Mouse (Mus musculus) forebrain, embryonic 14.5 days (tissue): ENCODE measurements around the gene Zc2hc1b. TPM values are rescaled to one million over a fixed set of nuclear protein-coding genes. Genes with fewer than 3 reads are reported as not detected.
A peak's percentile ranks its signal among the peaks of the same experiment; 100 is the strongest.

Source experiments
- ATAC-seq: fragments of 200-750 bp; cut with Nextera tagmentation; 2 replicates; pipeline ENCODE4 v1.8.0; 2017; ENCODE audit warnings: mild to moderate bottlenecking, moderate library complexity
- DNase-seq: peaks from one replicate; pipeline ENCODE4 v3.0.0-alpha.2; 2015; ENCODE audit warnings: low spot score
- H3K27ac ChIP-seq: fragments of 300-500 bp; sonication (generic); 2 replicates; pipeline ENCODE4 v1.5.1; 2014; ENCODE audit warnings: low read depth, mild to moderate bottlenecking, control low read depth, low read length, moderate library complexity
- H3K27me3 ChIP-seq: fragments of 300-500 bp; sonication (generic); replicated peaks from 2 replicates; pipeline ENCODE4 v1.6.1; 2014; ENCODE audit warnings: low read length, control low read depth, mixed read lengths; ENCODE audit not compliant: control insufficient read depth, insufficient read depth
- H3K36me3 ChIP-seq: fragments of 300-500 bp; sonication (generic); 2 replicates; pipeline ENCODE4 v1.6.1; 2014; ENCODE audit warnings: low read length, control low read depth; ENCODE audit not compliant: control insufficient read depth, insufficient read depth
- H3K4me1 ChIP-seq: fragments of 300-500 bp; sonication (generic); 2 replicates; pipeline ENCODE4 v1.6.1; 2014; ENCODE audit warnings: antibody characterized with exemption, low read length, control low read depth; ENCODE audit not compliant: control insufficient read depth, insufficient read depth
- H3K4me2 ChIP-seq: fragments of 300-500 bp; sonication (generic); 2 replicates; pipeline ENCODE4 v1.6.1; 2014; ENCODE audit warnings: mild to moderate bottlenecking, control low read depth, low read length
- H3K4me3 ChIP-seq: fragments of 300-500 bp; sonication (generic); 2 replicates; pipeline ENCODE4 v1.5.1; 2014; ENCODE audit warnings: low read depth, low read length, control low read depth
- H3K9ac ChIP-seq: fragments of 300-500 bp; sonication (generic); 2 replicates; pipeline ENCODE4 v1.6.1; 2014; ENCODE audit warnings: mild to moderate bottlenecking, low read length, control low read depth, moderate library complexity
- H3K9me3 ChIP-seq: fragments of 300-500 bp; sonication (generic); replicated peaks from 2 replicates; pipeline ENCODE4 v1.6.1; 2016; ENCODE audit warnings: low read length, control low read depth, mixed read lengths; ENCODE audit not compliant: control insufficient read depth
- WGBS: fragments of 180-500 bp; shearing (Covaris S2); extraction: QIAGEN DNeasy Blood & Tissue Kit; methylation state at CpG from one replicate; pipeline ENCODE4 v1.1.7; 2014; 5-methylcytosine and 5-hydroxymethylcytosine counted together
- polyA plus RNA-seq: library from polyadenylated mRNA; unstranded; fragments of >200 nt; fragmentation: Nextera tagmentation; extraction: Ambion mirVana; gene quantifications from 2 replicates; pipeline ENCODE4 v1.2.1, GENCODE M21; 2014

The Zc2hc1b gene
- polyA plus RNA-seq, 1 experiment from 2014 or later = not detected

DNA sequence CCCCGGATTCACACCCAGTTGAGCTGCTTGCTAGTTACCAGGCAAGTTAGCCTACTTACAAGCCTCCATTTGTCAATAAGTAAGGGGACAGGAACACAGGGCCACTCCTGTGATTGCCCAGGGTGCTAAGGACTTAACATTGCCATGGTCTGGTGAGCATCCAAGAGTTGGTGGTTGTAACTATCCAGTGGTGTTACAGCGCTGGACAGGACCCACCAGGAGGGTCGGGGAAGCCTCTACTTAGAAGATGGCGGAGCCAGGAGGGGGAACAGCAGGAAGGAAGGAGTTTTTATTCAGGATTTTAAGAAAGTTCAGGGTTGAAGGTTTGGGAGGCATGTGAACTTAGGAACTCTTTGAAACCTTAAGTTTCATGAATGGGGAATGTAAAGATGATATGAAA is 64.2 kb downstream of the Zc2hc1b start:
- 80% methylated on average over 4 of the region's 4 CpGs for WGBS
- DNase-seq (no peak), ATAC-seq (no peak)
- Histone ChIP-seq H3K27ac (no peak overlapping the region), H3K36me3 (no peaks in the 10 kb centered on the region), H3K4me3 (no peak overlapping the region), H3K4me1 (peaks cover 58% of the 10 kb centered on the region), H3K4me2 (no peak overlapping the region), H3K9me3 (no peaks in the 10 kb centered on the region), H3K9ac (no peak overlapping the region), H3K27me3 (no peaks in the 10 kb centered on the region)

DNA sequence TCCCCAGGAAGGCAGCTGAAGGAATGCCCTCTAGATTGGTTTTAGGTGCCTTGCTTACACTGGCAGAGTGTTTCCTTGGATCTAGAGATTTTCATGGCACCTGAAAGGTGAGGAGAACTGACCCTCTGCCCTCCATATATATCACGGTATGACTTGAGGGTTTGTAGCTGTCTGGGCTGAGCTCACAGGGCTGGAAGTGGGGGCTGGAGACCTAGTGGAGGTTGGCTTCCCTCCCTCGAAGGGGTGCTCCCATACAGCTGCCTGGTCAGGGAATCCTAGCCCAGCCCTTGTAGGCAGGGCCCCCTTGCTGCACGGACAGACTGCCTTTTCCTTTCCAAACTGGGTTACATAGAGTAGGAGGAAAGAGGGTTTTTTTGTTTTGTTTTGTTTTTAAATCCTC is 65.0 kb downstream of the Zc2hc1b start:
- Histone ChIP-seq H3K27ac (no peak overlapping the region), H3K9ac (no peak overlapping the region), H3K27me3 (no peaks in the 10 kb centered on the region), H3K36me3 (no peaks in the 10 kb centered on the region), H3K4me1 (peaks cover 59% of the 10 kb centered on the region), H3K9me3 (no peaks in the 10 kb centered on the region), H3K4me3 (no peak overlapping the region), H3K4me2 (no peak overlapping the region)
- no peak for DNase-seq
- WGBS = 65% methylated on average over 3 of the region's 3 CpGs
- ATAC-seq = no peak

DNA sequence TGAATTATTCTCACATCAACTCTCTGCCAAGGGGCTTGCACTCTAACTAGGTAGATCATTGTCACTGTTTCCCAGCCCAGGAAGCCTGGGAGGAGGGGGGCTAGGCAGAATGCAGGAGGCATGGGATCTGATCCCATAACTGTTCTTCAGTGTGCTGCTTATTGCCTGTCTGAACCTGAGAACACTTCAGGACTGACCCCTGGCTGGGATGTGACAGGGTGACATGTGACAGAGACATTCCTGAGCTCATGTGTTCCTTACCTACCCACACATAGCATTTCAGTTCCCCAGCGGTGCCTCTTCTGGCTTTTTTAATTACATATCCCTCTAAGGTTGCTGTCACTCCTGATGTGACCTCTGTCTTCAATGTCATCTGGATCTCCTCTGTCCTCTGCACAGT is 68.0 kb downstream of the Zc2hc1b start:
- WGBS = 79% methylated on average over 1 of the region's 1 CpGs
- H3K27me3 ChIP-seq = no peaks in the 10 kb centered on the region
- peak overlapping the region; percentile 6; the same call in 1 of the 2 replicates for H3K27ac ChIP-seq
- H3K9me3 ChIP-seq = no peaks in the 10 kb centered on the region
- DNase-seq (no peak), ATAC-seq (no peak)
- no peaks in the 10 kb centered on the region for H3K36me3 ChIP-seq
- no peak overlapping the region for H3K4me2 ChIP-seq
- H3K9ac ChIP-seq = no peak overlapping the region
- H3K4me1 ChIP-seq = peaks cover 36% of the 10 kb centered on the region
- no peak overlapping the region for H3K4me3 ChIP-seq

DNA sequence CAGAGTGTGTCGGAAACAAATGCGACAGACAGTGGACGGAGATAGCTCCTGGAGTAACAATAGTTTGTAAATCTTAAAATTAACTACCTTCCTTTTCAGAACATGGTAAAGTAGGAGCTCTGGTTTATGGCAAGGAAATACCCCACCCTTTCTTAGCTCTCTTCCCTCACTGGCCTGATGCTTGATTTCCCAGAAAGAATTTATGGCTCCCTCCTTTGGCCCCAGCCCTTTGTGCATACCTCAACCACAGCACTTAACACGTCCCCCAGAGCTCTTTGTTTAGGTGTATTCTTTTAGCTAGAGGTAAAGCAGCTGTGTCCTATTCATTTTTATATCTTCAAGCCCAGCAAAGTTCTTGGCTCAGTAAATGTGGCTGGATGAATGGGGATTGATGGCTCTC is 69.0 kb downstream of the Zc2hc1b start:
- DNase-seq = no peak
- H3K9me3 ChIP-seq = no peaks in the 10 kb centered on the region
- H3K4me3 ChIP-seq = no peak overlapping the region
- H3K27ac ChIP-seq = peak overlapping the region; percentile 56
- H3K27me3 ChIP-seq = no peaks in the 10 kb centered on the region
- peaks cover 30% of the 10 kb centered on the region for H3K4me1 ChIP-seq
- H3K9ac ChIP-seq = no peak overlapping the region
- H3K4me2 ChIP-seq = no peak overlapping the region
- ATAC-seq = no peak
- no peaks in the 10 kb centered on the region for H3K36me3 ChIP-seq
- 4% methylated on average over 4 of the region's 4 CpGs for WGBS

DNA sequence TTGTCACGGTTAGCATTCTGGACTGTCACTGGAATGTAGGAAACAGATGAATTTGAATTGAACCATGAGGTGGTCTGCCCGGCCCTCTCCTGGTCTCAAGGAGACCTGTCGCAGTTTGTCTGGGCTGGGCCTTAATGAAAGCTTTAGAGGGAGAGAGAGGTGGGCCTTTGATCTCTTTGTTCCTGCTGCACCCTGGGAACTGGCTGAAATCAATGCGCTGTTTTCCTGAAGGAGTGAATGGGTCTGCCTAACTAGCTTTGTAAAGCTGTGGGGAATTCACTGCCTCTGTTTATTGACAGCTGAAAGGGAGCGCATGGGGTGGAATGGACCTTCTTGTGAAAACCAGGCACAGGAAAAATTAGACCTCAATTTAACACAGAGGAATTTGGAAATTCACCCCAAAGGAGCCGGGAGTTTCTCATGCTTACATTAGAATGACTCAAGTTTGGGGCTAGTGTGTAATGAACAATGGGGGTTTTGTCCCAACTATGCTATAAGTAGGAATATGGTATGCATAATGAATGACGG is 69.7 kb downstream of the Zc2hc1b start:
- DNase-seq = peak; percentile 92
- Histone ChIP-seq H3K36me3 (no peaks in the 10 kb centered on the region), H3K27ac (peak overlapping the region; percentile 56; the same call in 1 of the 2 replicates), H3K4me2 (no peak overlapping the region), H3K9ac (no peak overlapping the region), H3K9me3 (no peaks in the 10 kb centered on the region), H3K4me3 (no peak overlapping the region), H3K27me3 (no peaks in the 10 kb centered on the region), H3K4me1 (peaks cover 30% of the 10 kb centered on the region)
- WGBS = under 1% methylated on average over 7 of the region's 7 CpGs
- peak; percentile 92 for ATAC-seq

DNA sequence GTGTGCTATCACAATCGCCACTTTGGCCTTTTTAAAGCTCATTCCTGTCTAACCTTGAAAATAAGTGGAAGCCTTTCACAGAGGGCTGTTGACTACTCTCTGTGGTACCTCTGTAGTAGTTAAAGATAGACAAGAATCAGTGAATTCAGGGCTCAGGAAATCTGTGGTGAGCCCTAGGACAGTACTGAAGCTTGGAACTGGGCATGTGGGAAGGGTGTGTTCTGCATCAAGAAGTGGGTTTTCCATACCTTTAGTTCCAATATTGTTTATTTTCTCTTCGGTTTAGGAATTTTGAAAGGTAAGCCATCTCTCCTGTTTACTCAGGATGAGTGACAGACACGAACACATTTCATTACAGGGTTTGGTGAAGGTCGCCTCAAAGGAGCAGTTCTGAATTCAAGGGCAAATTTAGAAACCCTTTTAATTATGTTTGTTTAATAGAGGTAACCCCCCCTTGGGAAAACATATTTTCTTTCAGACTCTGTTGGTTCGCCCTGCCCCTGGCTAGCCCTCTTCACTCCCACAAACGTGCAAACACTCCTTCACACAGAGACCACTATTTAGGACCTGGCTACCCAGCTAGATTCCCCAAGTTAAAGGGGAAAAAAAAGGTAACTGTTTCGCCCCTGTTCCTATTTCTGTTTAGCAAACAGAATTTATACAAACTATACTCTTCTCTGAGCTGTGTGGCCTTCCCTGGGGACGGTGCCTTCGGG is 70.8 kb downstream of the Zc2hc1b start:
- H3K36me3 ChIP-seq = no peaks in the 10 kb centered on the region
- no peak overlapping the region for H3K4me2 ChIP-seq
- H3K4me1 ChIP-seq = peaks cover 30% of the 10 kb centered on the region
- DNase-seq (no peak), ATAC-seq (no peak)
- H3K27ac ChIP-seq = peak overlapping the region; percentile 56; the same call in 1 of the 2 replicates
- H3K4me3 ChIP-seq = no peak overlapping the region
- H3K9ac ChIP-seq = no peak overlapping the region
- WGBS = 42% methylated on average over 9 of the region's 9 CpGs
- H3K9me3 ChIP-seq = no peaks in the 10 kb centered on the region
- H3K27me3 ChIP-seq = no peaks in the 10 kb centered on the region

DNA sequence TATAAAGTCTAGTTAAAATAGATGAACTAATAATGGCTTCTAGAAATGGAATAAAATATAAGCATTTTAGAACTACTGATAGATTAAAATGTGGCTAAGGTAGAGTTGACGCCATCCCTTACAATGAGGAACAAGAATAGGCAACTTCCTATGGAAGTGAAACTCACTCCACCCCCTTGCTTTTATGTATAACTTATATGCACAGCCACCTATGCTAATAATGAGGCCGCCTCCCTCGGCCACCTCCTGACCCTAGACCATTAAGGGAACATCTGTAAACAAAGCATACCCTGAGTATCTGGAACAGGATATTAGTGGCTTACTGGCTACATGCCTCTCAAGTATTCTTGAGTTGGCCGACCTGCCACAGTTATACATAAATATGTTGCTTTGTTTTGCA is 74.0 kb downstream of the Zc2hc1b start:
- 72% methylated on average over 4 of the region's 4 CpGs for WGBS
- H3K9me3 ChIP-seq = no peaks in the 10 kb centered on the region
- no peaks in the 10 kb centered on the region for H3K27me3 ChIP-seq
- DNase-seq (no peak), ATAC-seq (no peak)
- peaks cover 14% of the 10 kb centered on the region for H3K4me1 ChIP-seq
- H3K9ac ChIP-seq = no peak overlapping the region
- H3K27ac ChIP-seq = no peak overlapping the region
- H3K36me3 ChIP-seq = no peaks in the 10 kb centered on the region
- no peak overlapping the region for H3K4me3 ChIP-seq
- no peak overlapping the region for H3K4me2 ChIP-seq

DNA sequence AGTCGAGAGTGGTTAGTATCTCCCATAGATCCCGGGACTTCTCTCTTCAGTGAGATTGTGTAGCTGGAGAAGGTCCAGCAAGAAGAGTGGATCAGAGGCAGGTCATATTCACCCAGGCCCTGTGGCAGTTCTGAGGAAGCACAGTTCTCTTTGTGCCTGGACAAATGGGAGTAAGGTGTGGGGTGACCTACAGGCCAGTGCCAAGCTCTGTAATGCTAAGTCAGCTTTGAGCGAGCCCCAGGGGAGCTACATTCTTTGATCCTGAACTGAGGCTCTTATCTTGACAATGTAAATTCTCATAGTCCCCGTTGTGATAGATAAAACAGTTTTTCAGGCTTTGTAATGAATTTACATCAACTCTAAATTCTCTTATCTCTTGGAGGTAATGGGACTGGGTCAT is 75.5 kb downstream of the Zc2hc1b start:
- Histone ChIP-seq H3K4me2 (no peak overlapping the region), H3K9me3 (no peaks in the 10 kb centered on the region), H3K36me3 (no peaks in the 10 kb centered on the region), H3K4me3 (no peak overlapping the region), H3K27me3 (no peaks in the 10 kb centered on the region), H3K27ac (no peak overlapping the region), H3K9ac (no peak overlapping the region), H3K4me1 (peaks cover 3% of the 10 kb centered on the region; the same call in 1 of the 2 replicates)
- WGBS = 71% methylated on average over 4 of the region's 4 CpGs
- DNase-seq (no peak), ATAC-seq (no peak)

DNA sequence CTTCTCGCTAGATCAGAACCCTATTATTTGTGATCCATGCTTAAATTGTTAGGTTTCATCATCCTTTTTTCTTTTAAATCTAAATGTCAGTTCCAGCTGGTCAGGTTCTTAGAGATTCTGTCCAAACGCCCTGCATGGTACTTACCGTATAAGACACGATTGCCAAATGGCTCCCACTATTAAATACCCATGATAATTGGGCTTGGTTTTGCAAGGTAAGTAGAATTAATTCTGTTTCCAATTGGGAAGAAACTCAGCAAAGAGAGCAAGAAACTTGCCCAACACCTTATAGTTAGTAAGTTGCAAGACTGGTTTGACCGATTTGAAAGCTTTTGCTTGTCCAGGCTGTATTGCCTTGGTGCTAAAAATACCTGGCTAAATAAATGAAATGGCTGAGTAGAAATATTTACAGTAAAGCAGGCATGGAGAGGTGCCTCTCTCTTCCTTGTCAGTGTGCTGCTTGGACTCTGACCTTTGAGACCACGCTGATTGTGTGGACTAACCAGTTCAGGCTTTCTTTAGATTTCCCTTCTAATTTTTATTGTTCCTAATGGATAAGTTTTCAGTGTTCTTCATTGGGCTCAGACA is 77.7 kb downstream of the Zc2hc1b start:
- Histone ChIP-seq H3K4me1 (no peaks in the 10 kb centered on the region; the same call in 1 of the 2 replicates), H3K27ac (no peak overlapping the region), H3K27me3 (no peaks in the 10 kb centered on the region), H3K9me3 (no peaks in the 10 kb centered on the region), H3K4me3 (no peak overlapping the region), H3K9ac (no peak overlapping the region), H3K4me2 (no peak overlapping the region), H3K36me3 (no peaks in the 10 kb centered on the region)
- WGBS = 87% methylated on average over 6 of the region's 6 CpGs
- no peak for ATAC-seq
- no peak for DNase-seq
